Mouse (Mus musculus): Measurements from ENCODE around the gene Cd4.
"Not testable (repeated sequence)": the region's sequence is repeated elsewhere in the genome, so short reads cannot be mapped to it uniquely, and the experiment has no call there.

DNA sequence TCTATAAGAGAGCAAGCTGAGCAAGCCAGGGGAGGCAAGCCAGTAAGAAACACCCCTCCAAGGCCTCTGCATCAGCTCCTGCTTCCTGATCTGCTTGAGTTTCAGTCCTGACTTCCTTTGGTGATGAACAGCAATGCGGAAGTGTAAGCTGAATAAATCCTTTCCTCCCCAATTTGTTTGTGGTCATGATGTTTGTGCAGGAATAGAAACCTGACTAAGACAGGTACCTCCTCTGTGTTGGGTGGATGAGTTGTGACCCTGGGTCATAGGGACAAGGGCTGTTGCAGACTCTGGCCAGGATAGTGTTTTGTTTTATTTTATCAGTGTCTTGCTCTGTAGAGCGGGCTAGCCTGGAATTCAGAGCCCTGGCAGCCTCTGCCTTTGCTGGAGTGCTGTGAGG, 6.1 kb upstream of the Cd4 start:
- not testable (repeated sequence) for TF ChIP-seq POLR2A (IDR thresholded peaks at IDR 0.05; ENCODE audit: insufficient read length, low read depth); USF1 (IDR thresholded peaks at IDR 0.05; ENCODE audit: low read depth); MAX (IDR thresholded peaks at IDR 0.05; ENCODE audit: low read depth); CEBPB (IDR thresholded peaks at IDR 0.05; ENCODE audit: insufficient read depth, poor library complexity, severe bottlenecking); POLR2AphosphoS2 (IDR thresholded peaks at IDR 0.05; ENCODE audit: insufficient read length, low read depth); TCF12 (IDR thresholded peaks at IDR 0.05; ENCODE audit: insufficient read depth, poor library complexity, severe bottlenecking); TCF3 (IDR thresholded peaks at IDR 0.05; ENCODE audit: insufficient read length, low read depth); MYOG (IDR thresholded peaks at IDR 0.05; ENCODE audit: control insufficient read depth in 1 of 3, insufficient read depth in 1 of 3, insufficient read length in 2 of 3, low read depth in 2 of 3); MYOD1 (IDR thresholded peaks at IDR 0.05; ENCODE audit: control insufficient read depth in 1 of 3, insufficient read length in 2 of 3, low read depth in 2 of 3); E2F4 (IDR thresholded peaks at IDR 0.05; ENCODE audit: insufficient read depth)

All from myocyte (in vitro differentiated cells).